Mouse (Mus musculus): ENCODE data around the gene Supt3.

Gene Supt3

GRCm38 (mm10) chr17:45123856-45124255 is 346.9 kb downstream of the Supt3 start:
- DNase-seq (ENCODE audit: low spot score in 2 of 2) = no peak

DNA sequence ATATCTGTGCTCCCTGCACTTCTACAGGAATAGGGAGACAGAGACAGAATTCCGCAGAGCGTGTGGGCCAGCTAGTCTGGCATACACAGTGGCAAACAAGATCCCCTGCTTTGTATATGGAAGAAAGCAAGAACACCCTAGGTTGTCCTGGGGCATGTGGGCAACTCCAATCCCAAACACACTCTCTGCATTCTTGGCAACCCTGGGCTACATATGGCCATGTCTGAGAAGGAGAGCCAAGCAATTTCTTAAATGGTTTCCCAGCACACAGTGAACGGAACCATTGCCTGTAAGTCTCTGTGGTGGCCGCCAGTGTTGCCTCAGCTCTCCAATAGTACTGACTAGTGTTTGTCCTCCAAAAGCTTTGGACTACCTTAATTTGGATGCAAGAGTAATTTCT is 351.7 kb downstream of the Supt3 start:
- DNase-seq (ENCODE audit: low spot score in 2 of 2) = no peak

- no peak for DNase-seq (ENCODE audit: low spot score in 2 of 2)
Observed at GRCm38 (mm10) chr17:45133501-45134400, 356.8 kb downstream of the Supt3 start.

DNA sequence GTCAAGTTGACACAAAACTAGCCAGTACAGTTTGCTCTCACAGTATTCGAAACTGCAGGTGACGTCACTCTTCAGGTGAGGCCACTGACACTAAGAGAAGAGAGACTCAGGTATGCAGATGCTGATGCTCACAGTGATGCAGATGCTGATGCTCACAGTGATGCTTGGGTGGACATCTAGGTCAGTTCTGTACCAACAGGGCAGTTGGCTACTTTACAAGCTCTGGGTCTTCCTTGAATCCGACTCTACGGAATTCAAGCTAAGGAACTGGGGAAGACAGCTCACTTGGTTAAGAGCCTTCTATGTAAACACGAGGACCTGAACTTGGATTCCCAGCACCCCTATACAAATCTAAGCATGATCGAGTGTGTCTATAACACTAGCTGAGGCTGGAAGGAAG is 359.5 kb downstream of the Supt3 start:
- DNase-seq (ENCODE audit: low spot score in 2 of 2) = no peak

GRCm38 (mm10) chr17:45143043-45143442 is 366.1 kb downstream of the Supt3 start:
- DNase-seq (ENCODE audit: low spot score in 2 of 2) = no peak

GRCm38 (mm10) chr17:45144656-45145055 is 367.7 kb downstream of the Supt3 start:
- DNase-seq (ENCODE audit: low spot score in 2 of 2) = no peak

- no peak for DNase-seq (ENCODE audit: low spot score in 2 of 2)
Observed at GRCm38 (mm10) chr17:45151312-45151929, 374.5 kb downstream of the Supt3 start.

DNA sequence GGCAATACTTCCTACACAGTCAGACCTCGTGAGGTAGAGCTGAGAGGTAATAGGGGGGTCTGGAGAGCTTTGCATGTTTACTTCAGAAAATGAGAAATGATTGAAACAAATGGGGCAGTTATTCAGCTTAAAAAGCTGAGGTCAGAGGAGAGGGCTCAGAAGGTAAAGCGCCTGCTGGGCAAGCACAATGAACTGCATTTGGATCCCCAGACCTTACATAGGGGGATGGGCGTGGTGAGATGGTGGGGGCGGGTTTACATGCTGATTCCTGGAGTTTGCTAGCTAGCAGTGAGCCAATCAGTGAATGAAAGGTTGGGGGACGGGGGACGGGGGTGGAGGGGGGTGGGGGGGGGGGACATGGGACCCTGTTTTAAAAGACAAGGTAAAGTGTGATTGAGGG is 376.8 kb downstream of the Supt3 start:
- no peak for DNase-seq (ENCODE audit: low spot score in 2 of 2)

DNA sequence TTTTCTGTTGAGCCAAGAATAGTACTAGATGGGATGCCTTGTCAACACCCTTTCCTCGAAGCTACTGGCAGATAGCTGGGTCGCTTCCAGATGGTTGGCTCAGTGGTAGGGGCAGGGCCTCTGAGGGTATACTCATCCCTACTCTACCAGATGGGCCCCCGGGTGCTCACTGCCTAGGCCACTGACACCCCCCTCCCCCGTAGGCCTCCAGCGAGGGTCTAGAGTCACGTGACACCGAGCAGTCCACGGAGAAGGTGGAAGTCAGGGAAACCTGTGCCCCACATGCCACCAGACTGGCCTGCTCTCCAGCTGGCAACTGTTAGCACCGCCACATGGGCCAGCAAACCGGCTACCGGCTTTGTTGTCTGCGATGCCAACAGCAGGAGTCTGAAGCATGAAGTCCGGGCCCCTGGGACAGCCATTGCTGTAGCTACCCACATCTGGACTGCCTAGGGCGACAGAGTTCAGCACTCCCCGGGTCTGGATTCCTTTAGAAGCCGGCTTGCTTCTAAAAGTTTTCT is 381.3 kb downstream of the Supt3 start:
- DNase-seq (ENCODE audit: low spot score in 2 of 2) = no peak

- DNase-seq (ENCODE audit: low spot score in 2 of 2) = no peak
Observed at GRCm38 (mm10) chr17:45160651-45161050, 383.7 kb downstream of the Supt3 start.

DNA sequence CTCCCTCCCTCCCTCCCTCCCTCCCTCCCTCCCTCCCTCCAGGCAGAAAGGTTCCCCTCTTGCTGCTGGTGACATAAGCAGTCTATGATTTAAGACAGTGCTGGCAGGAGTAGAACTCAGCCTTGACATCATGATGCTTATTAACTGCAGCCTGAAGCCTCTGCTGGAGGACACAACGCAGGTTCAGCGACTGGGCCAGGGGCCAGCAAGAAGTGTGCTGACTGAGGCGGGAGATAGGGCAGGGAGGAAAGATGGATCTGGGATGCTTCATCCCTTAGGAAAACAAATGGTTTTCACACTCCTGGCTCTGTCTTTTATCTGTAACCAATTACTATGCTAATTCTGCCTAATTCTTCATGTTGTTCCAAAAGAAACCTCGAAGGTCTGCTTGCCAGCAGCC is 388.8 kb downstream of the Supt3 start:
- DNase-seq (ENCODE audit: low spot score in 2 of 2) = no peak
